Mouse (Mus musculus) bone marrow macrophage, adult 2 months (primary cell): ENCODE data around the gene Olfr30.

Experiments
- CTCF ChIP-seq: IDR thresholded peaks from 2 replicates; pipeline ENCODE4 v1.5.1; 2012; ENCODE audit warnings: low read depth, mild to moderate bottlenecking, low read length, moderate library complexity
- POLR2A ChIP-seq: IDR thresholded peaks from 2 replicates; pipeline ENCODE4 v1.6.1; 2012; ENCODE audit warnings: mild to moderate bottlenecking, low read depth, low read length, borderline replicate concordance

DNA sequence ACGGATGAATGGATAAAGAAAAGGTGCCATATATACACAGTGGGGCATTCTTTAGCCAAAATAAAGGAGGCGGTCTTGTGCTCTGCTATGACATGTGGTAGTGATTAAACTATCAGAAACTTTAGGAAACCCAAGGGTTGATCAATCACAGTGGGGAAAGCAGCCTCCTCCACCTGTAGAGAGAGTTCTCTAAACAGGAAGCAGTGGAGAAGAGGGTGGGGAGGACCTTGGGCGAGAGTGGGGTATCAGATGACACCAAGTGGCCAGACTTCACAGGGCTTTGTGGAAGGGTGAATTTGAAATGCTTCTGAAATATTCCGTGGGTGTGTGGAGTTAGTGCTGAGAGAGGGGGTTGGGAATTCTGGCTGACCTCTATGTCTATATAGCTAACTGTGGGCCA, 8.5 kb downstream of the Olfr30 start:
- TF ChIP-seq CTCF: no peak
- no peak for TF ChIP-seq POLR2A
